ENCODE assay signal across 21 mouse cellular contexts in the genomic region with DNA sequence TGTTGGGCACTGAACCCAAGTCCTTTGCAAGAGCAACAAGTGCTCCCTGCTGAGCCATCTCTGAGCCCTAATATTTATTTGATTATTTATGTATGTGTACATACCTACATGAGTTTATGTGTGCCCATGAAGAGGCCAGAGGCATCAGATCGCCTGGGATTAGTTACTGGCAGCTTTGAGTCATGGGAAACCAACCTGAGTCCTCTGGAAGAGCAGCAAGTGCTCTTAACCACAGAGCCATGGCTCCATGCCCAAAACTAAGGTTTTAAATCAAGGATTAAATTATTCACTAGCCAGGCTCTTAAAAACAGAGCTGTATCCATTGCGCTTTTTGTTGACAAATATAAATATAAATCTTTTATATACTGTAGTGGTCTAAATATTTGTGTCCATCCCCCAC. TPM values are rescaled to one million over a fixed set of nuclear protein-coding genes. Genes with fewer than 3 reads are reported as not detected.
DNase-seq lines count a peak whose midpoint lies in the region; ATAC-seq and TF ChIP-seq lines count a peak whose summit lies in the region.
"Had no signal": no experiment of that assay in that cellular context is flagged by ENCODE, and none has a peak within 500 bp of the region (broad histone marks: within the 10 kb centered on the region; RNA-seq: fewer than 3 reads in every experiment).

No protein-coding gene starts in this region.

- no peaks in the 10 kb centered on the region for H3K9me3 ChIP-seq in embryonic facial prominence, embryonic 14.5 days (ENCODE audit: control insufficient read depth, low read length)
- no peaks in the 10 kb centered on the region for H3K9me3 ChIP-seq in embryonic facial prominence, embryonic 10.5 days
- H3K9me3 ChIP-seq in midbrain, embryonic 11.5 days (ENCODE audit: control insufficient read depth, low read length): no peaks in the 10 kb centered on the region
- no peaks in the 10 kb centered on the region for H3K9me3 ChIP-seq in midbrain, embryonic 14.5 days (ENCODE audit: control insufficient read depth, low read length)
- H3K9me3 ChIP-seq: embryonic facial prominence, embryonic 12.5 days; forebrain, embryonic 13.5 days; G1E; heart, embryonic 13.5 days; hindbrain, embryonic 15.5 days had no signal

- peak; percentile 50 for DNase-seq in embryonic facial prominence, embryonic 14.5 days (ENCODE audit: low spot score)
- DNase-seq in embryonic facial prominence, embryonic 10.5 days (ENCODE audit: low spot score): no peak
- peak; percentile 53 for DNase-seq in midbrain, embryonic 11.5 days (ENCODE audit: low spot score, missing footprints)
- no peak for DNase-seq in midbrain, embryonic 14.5 days
- DNase-seq in Patski (ENCODE audit: low read depth, low spot score): no peak
- DNase-seq in skeletal muscle tissue, adult 2 months (ENCODE audit: low read depth, low spot score): peak; percentile 25
- no peak for DNase-seq in left cerebral cortex, adult 8-10 months (ENCODE audit: low spot score in 2 of 2)
- DNase-seq in gastrocnemius, adult 8-10 months (ENCODE audit: low spot score in 2 of 2): no peak
- DNase-seq: adrenal gland, adult 8-10 months; adrenal gland, postnatal 36 days; cerebellum, adult 2 months; cerebellum, postnatal 10 days; embryo, embryonic 11 days; forebrain, postnatal 0 days; gastrocnemius, postnatal 25 days; heart, postnatal 36 days had no signal

- ATAC-seq in embryonic facial prominence, embryonic 14.5 days (ENCODE audit: low read depth): no peak
- no peak for ATAC-seq in midbrain, embryonic 11.5 days (ENCODE audit: low FRiP score)
- no peak for ATAC-seq in midbrain, embryonic 14.5 days (ENCODE audit: low FRiP score, low TSS enrichment)
- peak; percentile 42 for ATAC-seq in Patski
- ATAC-seq: forebrain, embryonic 13.5 days; forebrain, postnatal 0 days had no signal

- H3K4me3 ChIP-seq in embryonic facial prominence, embryonic 14.5 days (ENCODE audit: low read depth, low read length): no peak overlapping the region
- no peak overlapping the region for H3K4me3 ChIP-seq in embryonic facial prominence, embryonic 10.5 days
- no peak overlapping the region for H3K4me3 ChIP-seq in midbrain, embryonic 11.5 days (ENCODE audit: low read depth, low read length)
- no peak overlapping the region for H3K4me3 ChIP-seq in midbrain, embryonic 14.5 days (replicated peaks; ENCODE audit: low read depth, low read length)
- H3K4me3 ChIP-seq: embryonic facial prominence, embryonic 12.5 days; forebrain, embryonic 13.5 days; heart, embryonic 13.5 days; hindbrain, embryonic 15.5 days had no signal

- no peak overlapping the region for H3K27ac ChIP-seq in embryonic facial prominence, embryonic 14.5 days (replicated peaks; ENCODE audit: low read depth, low read length)
- H3K27ac ChIP-seq in embryonic facial prominence, embryonic 10.5 days (replicated peaks): no peak overlapping the region
- no peak overlapping the region for H3K27ac ChIP-seq in midbrain, embryonic 11.5 days (ENCODE audit: low read depth, low read length)
- H3K27ac ChIP-seq in midbrain, embryonic 14.5 days (replicated peaks; ENCODE audit: low read depth, low read length): no peak overlapping the region
- H3K27ac ChIP-seq: forebrain, embryonic 13.5 days; heart, embryonic 13.5 days; hindbrain, embryonic 15.5 days had no signal

- no peak overlapping the region for H3K9ac ChIP-seq in embryonic facial prominence, embryonic 14.5 days (ENCODE audit: low read depth, low read length)
- no peak overlapping the region for H3K9ac ChIP-seq in midbrain, embryonic 11.5 days (ENCODE audit: low read length)
- no peak overlapping the region for H3K9ac ChIP-seq in midbrain, embryonic 14.5 days (replicated peaks; ENCODE audit: low read length)
- H3K9ac ChIP-seq: embryonic facial prominence, embryonic 12.5 days; forebrain, embryonic 13.5 days; forebrain, postnatal 0 days; heart, embryonic 13.5 days; hindbrain, embryonic 15.5 days had no signal

- no peaks in the 10 kb centered on the region for H3K27me3 ChIP-seq in embryonic facial prominence, embryonic 14.5 days (replicated peaks; ENCODE audit: control insufficient read depth, insufficient read depth, low read length)
- no peaks in the 10 kb centered on the region for H3K27me3 ChIP-seq in embryonic facial prominence, embryonic 10.5 days (replicated peaks; ENCODE audit: low read depth, poor library complexity, severe bottlenecking)
- no peaks in the 10 kb centered on the region for H3K27me3 ChIP-seq in midbrain, embryonic 11.5 days (ENCODE audit: control insufficient read depth, insufficient read depth, low read length)
- H3K27me3 ChIP-seq in midbrain, embryonic 14.5 days (ENCODE audit: control insufficient read depth, insufficient read depth, low read length): no peaks in the 10 kb centered on the region
- H3K27me3 ChIP-seq in Patski: no peaks in the 10 kb centered on the region
- H3K27me3 ChIP-seq: embryonic facial prominence, embryonic 12.5 days; forebrain, embryonic 13.5 days; heart, embryonic 13.5 days; hindbrain, embryonic 15.5 days had no signal

- no peak for TF ChIP-seq CTCF in Patski (IDR thresholded peaks at IDR 0.05)

- H3K4me2 ChIP-seq in embryonic facial prominence, embryonic 14.5 days (ENCODE audit: low read depth, low read length): no peak overlapping the region
- H3K4me2 ChIP-seq in midbrain, embryonic 11.5 days: no peak overlapping the region
- no peak overlapping the region for H3K4me2 ChIP-seq in midbrain, embryonic 14.5 days (ENCODE audit: low read length)
- H3K4me2 ChIP-seq: embryonic facial prominence, embryonic 12.5 days; forebrain, embryonic 13.5 days; heart, embryonic 13.5 days; hindbrain, embryonic 15.5 days had no signal

- POLR2A ChIA-PET in Patski (lab: Charles Lee): interaction anchor here (1.2 kb wide), 1 partner anchor 15 kb away, joined by 5 read pairs; no protein-coding TSS in a partner anchor

- in situ Hi-C loops in Patski (cut with MboI; ENCODE audit: low pct_unique_long_range_greater_than_20kb): no loop called here

- WGBS in embryonic facial prominence, embryonic 14.5 days: 67% methylated on average over 2 of the region's 2 CpGs
- 90% methylated on average over 2 of the region's 2 CpGs for WGBS in embryonic facial prominence, embryonic 10.5 days
- 90% methylated on average over 2 of the region's 2 CpGs for WGBS in midbrain, embryonic 11.5 days
- WGBS in midbrain, embryonic 14.5 days: 89% methylated on average over 2 of the region's 2 CpGs

- H3K4me1 ChIP-seq in embryonic facial prominence, embryonic 14.5 days (ENCODE audit: control insufficient read depth, insufficient read depth, low read length): peaks cover 33% of the 10 kb centered on the region
- peaks cover 34% of the 10 kb centered on the region for H3K4me1 ChIP-seq in embryonic facial prominence, embryonic 10.5 days
- peaks cover 2% of the 10 kb centered on the region; the same call in 1 of the 2 replicates for H3K4me1 ChIP-seq in midbrain, embryonic 11.5 days (ENCODE audit: control insufficient read depth, insufficient read depth, low read length)
- peaks cover 6% of the 10 kb centered on the region; the same call in 1 of the 2 replicates for H3K4me1 ChIP-seq in midbrain, embryonic 14.5 days (ENCODE audit: control insufficient read depth, insufficient read depth, low read length)

- peaks cover 6% of the 10 kb centered on the region; the same call in 1 of the 2 replicates for H3K36me3 ChIP-seq in embryonic facial prominence, embryonic 14.5 days (ENCODE audit: control insufficient read depth, insufficient read depth, low read length)
- H3K36me3 ChIP-seq in embryonic facial prominence, embryonic 10.5 days (replicated peaks): peaks cover 4% of the 10 kb centered on the region; the same call in 1 of the 2 replicates
- H3K36me3 ChIP-seq in midbrain, embryonic 11.5 days (ENCODE audit: control insufficient read depth, insufficient read depth, low read length): no peaks in the 10 kb centered on the region
- H3K36me3 ChIP-seq in midbrain, embryonic 14.5 days (ENCODE audit: control insufficient read depth, insufficient read depth, low read length): peaks cover under 1% of the 10 kb centered on the region; the same call in 1 of the 2 replicates
- H3K36me3 ChIP-seq: embryonic facial prominence, embryonic 12.5 days; heart, embryonic 13.5 days; hindbrain, embryonic 15.5 days had no signal

- CTCF ChIA-PET in Patski (lab: Charles Lee): interaction anchor here (0.8 to 4.7 kb wide), 6 partner anchors 9 to 39 kb away, joined by 3 to 62 read pairs (median 4); a partner anchor contains a TSS

RNA-seq across cellular contexts. Expression of a gene that starts 18.8 kb away (rescaled TPM):
- 38.8 and 40.6 TPM in 2 replicates for polyA plus RNA-seq in embryonic facial prominence, embryonic 14.5 days (2014; fragmentation: Nextera tagmentation; extraction: Ambion mirVana)
- polyA plus RNA-seq in embryonic facial prominence, embryonic 10.5 days (2016; fragmentation: Nextera tagmentation; extraction: Ambion mirVana): 43.5 TPM in 2 replicates
- 37.9 and 41.9 TPM in 2 replicates for polyA plus RNA-seq in midbrain, embryonic 11.5 days (2014; fragmentation: Nextera tagmentation; extraction: Ambion mirVana)
- 19.3 and 34.4 TPM in 2 replicates for polyA plus RNA-seq in midbrain, embryonic 14.5 days (2014; fragmentation: Nextera tagmentation; extraction: Ambion mirVana)
- polyA plus RNA-seq in Patski (2021): 150 TPM
- 10 to 100 TPM; 50.3 to 65.1 (median 57.8) TPM for total RNA-seq in left cerebral cortex, adult 8-10 months (2022)
- total RNA-seq in gastrocnemius, adult 8-10 months (2022): 1 to 10 TPM; 1.9 to 4.3 (median 3.3) TPM

RNA-seq across cellular contexts. Expression of a gene that starts 45.2 kb away (rescaled TPM):
- 6.9 and 7.9 TPM in 2 replicates for polyA plus RNA-seq in embryonic facial prominence, embryonic 14.5 days (2014; fragmentation: Nextera tagmentation; extraction: Ambion mirVana)
- 4.1 and 4.8 TPM in 2 replicates for polyA plus RNA-seq in embryonic facial prominence, embryonic 10.5 days (2016; fragmentation: Nextera tagmentation; extraction: Ambion mirVana)
- 3.9 and 4.6 TPM in 2 replicates for polyA plus RNA-seq in midbrain, embryonic 11.5 days (2014; fragmentation: Nextera tagmentation; extraction: Ambion mirVana)
- polyA plus RNA-seq in midbrain, embryonic 14.5 days (2014; fragmentation: Nextera tagmentation; extraction: Ambion mirVana): 9.2 and 9.3 TPM in 2 replicates
- polyA plus RNA-seq in Patski (2021): 29.3 TPM
- 10 to 100 TPM; 37.9 to 41.5 (median 40.4) TPM for total RNA-seq in left cerebral cortex, adult 8-10 months (2022)
- total RNA-seq in gastrocnemius, adult 8-10 months (2022): 10 to 100 TPM; 10.8 to 13.1 (median 11.9) TPM

Comparison
In these comparisons a context has a peak if more than half of its experiments do, and no peak if none do; other contexts are left out.
1. DNase-seq: peak in embryonic facial prominence, embryonic 14.5 days (single experiment), midbrain, embryonic 11.5 days (single experiment) and skeletal muscle tissue, adult 2 months (single experiment); none in embryonic facial prominence, embryonic 10.5 days (single experiment), midbrain, embryonic 14.5 days (single experiment), Patski (single experiment), left cerebral cortex, adult 8-10 months (0 of 2) and gastrocnemius, adult 8-10 months (0 of 2).